Mouse (Mus musculus) kidney, adult 2 months (tissue): Measurements from ENCODE around the gene Alox15.

ENCODE experiments used
- CTCF ChIP-seq: fragments of 200-500 bp; conservative IDR thresholded peaks from 2 replicates; pipeline ENCODE4 v1.5.1; 2011; ENCODE audit warnings: low read depth, mild to moderate bottlenecking, control low read depth, low read length, moderate library complexity, mixed read lengths; ENCODE audit not compliant: insufficient read depth, insufficient read length
- POLR2A ChIP-seq: fragments of 200-500 bp; IDR thresholded peaks from one replicate; pipeline ENCODE4 v1.6.1; 2011; ENCODE audit warnings: low read depth, low read length, control low read depth

DNA sequence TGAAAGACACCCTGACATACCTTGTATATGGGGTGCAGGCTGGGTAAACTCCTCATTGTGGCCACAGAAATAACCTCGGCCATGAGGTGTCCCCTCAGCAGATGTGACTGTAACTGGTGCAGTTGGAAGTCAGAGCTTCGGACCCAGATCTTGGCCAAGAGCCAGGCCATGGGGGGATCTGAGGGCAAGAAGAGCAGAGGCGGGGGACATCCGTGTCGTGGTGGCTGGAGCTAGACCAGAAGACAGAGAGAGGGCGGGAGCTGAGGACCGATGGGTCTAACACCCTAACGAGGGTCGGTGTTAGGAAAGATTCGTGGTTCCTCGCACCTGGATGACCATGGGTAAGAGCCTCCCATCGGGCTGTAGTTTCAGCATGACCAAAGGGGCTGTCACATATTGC is 32.2 kb downstream of the Alox15 start:
- TF ChIP-seq CTCF (no peak), POLR2A (no peak)
